Mouse (Mus musculus) limb, embryonic 11.5 days (tissue): ENCODE measurements around the gene Dus2. TPM values are rescaled to one million over a fixed set of nuclear protein-coding genes. Genes with fewer than 3 reads are reported as not detected.

Source experiments
- ATAC-seq: fragments of 200-750 bp; cut with Nextera tagmentation; 2 replicates; pipeline ENCODE4 v1.8.0; 2017; ENCODE audit warnings: low read depth; ENCODE audit not compliant: insufficient number of reproducible peaks, low FRiP score, low TSS enrichment
- DNase-seq: peaks from one replicate; pipeline ENCODE4 v3.0.0-alpha.2; 2015; ENCODE audit warnings: low spot score
- H3K27ac ChIP-seq: fragments of 300-500 bp; sonication (generic); replicated peaks from 2 replicates; pipeline ENCODE4 v1.5.1; 2014; ENCODE audit warnings: low read depth, mild to moderate bottlenecking, low read length
- H3K27me3 ChIP-seq: fragments of 300-500 bp; sonication (generic); 2 replicates; pipeline ENCODE4 v1.6.1; 2014; ENCODE audit warnings: mild to moderate bottlenecking, low read length, mixed read lengths; ENCODE audit not compliant: control insufficient read depth, insufficient read depth
- H3K36me3 ChIP-seq: fragments of 300-500 bp; sonication (generic); 2 replicates; pipeline ENCODE4 v1.6.1; 2014; ENCODE audit warnings: mild to moderate bottlenecking, low read length, moderate library complexity, mixed read lengths; ENCODE audit not compliant: control insufficient read depth, insufficient read depth
- H3K4me1 ChIP-seq: fragments of 300-500 bp; sonication (generic); 2 replicates; pipeline ENCODE4 v1.6.1; 2014; ENCODE audit warnings: low read length, mixed read lengths; ENCODE audit not compliant: control insufficient read depth, insufficient read depth
- H3K4me2 ChIP-seq: fragments of 300-500 bp; sonication (generic); 2 replicates; pipeline ENCODE4 v1.6.1; 2014; ENCODE audit warnings: low read depth, mild to moderate bottlenecking, moderate library complexity; ENCODE audit not compliant: severe bottlenecking
- H3K4me3 ChIP-seq: fragments of 300-500 bp; sonication (generic); 2 replicates; pipeline ENCODE4 v1.5.1; 2014; ENCODE audit warnings: low read depth, low read length
- H3K9ac ChIP-seq: fragments of 300-500 bp; sonication (generic); 2 replicates; pipeline ENCODE4 v1.6.1; 2014; ENCODE audit warnings: mild to moderate bottlenecking, low read length
- H3K9me3 ChIP-seq: fragments of 300-500 bp; sonication (generic); 2 replicates; pipeline ENCODE4 v1.6.1; 2016; ENCODE audit warnings: low read length; ENCODE audit not compliant: control insufficient read depth
- WGBS: fragments of 180-500 bp; shearing (Covaris S2); extraction: QIAGEN DNeasy Blood & Tissue Kit; methylation state at CpG from one replicate; pipeline ENCODE4 v1.1.7; 2014; 5-methylcytosine and 5-hydroxymethylcytosine counted together
- polyA plus RNA-seq: library from polyadenylated mRNA; unstranded; fragments of >200 nt; fragmentation: Nextera tagmentation; extraction: Ambion mirVana; gene quantifications from 2 replicates; pipeline ENCODE4 v1.2.1, GENCODE M21; 2014

Gene Dus2
- polyA plus RNA-seq, 1 experiment from 2014 or later: 18.8 TPM

GRCm38 (mm10) chr8:105959350-105959749, 31.8 kb upstream of the Dus2 start:
- Histone ChIP-seq H3K36me3 (peaks cover 6% of the 10 kb centered on the region; the same call in 1 of the 2 replicates), H3K4me2 (no peak overlapping the region), H3K27me3 (no peaks in the 10 kb centered on the region), H3K4me1 (peaks cover 2% of the 10 kb centered on the region), H3K4me3 (no peak overlapping the region), H3K9ac (no peak overlapping the region), H3K27ac (no peak overlapping the region), H3K9me3 (no peaks in the 10 kb centered on the region)
- DNase-seq (no peak), ATAC-seq (no peak)
- WGBS: 91% methylated on average over 7 of the region's 7 CpGs

DNA sequence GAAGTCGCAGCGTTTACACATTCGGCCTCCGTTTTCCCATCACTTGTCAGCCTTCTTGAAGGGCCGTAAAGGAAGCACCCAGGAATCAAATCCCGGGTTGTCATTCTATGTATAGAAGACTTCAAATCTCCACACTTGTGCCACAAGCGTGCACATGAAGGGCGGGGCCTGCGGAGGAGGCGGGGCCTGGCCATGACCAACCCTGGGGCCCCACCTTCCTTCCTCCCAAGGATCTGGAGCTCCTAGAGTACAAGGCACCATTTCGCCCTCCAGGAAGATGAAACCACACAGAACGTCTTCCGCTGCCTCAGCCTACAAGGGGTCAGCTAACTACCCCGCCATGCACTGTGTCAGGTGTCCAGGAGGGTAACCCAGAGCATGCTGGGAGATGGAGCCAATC, 30.0 kb upstream of the Dus2 start:
- ATAC-seq: no peak
- peaks cover 8% of the 10 kb centered on the region for H3K4me1 ChIP-seq

GRCm38 (mm10) chr8:105961536-105961935, 29.6 kb upstream of the Dus2 start:
- H3K27me3 ChIP-seq: no peaks in the 10 kb centered on the region
- WGBS: 87% methylated on average over 10 of the region's 10 CpGs
- H3K27ac ChIP-seq: no peak overlapping the region
- no peak overlapping the region for H3K4me2 ChIP-seq
- ATAC-seq (no peak), DNase-seq (no peak)
- H3K4me1 ChIP-seq: peaks cover 8% of the 10 kb centered on the region
- H3K36me3 ChIP-seq: peaks cover 2% of the 10 kb centered on the region; the same call in 1 of the 2 replicates
- H3K4me3 ChIP-seq: no peak overlapping the region
- no peak overlapping the region for H3K9ac ChIP-seq
- no peaks in the 10 kb centered on the region for H3K9me3 ChIP-seq

More for the DNA sequence above, 30.0 kb upstream of the Dus2 start:
- Histone ChIP-seq H3K36me3 (peaks cover 2% of the 10 kb centered on the region; the same call in 1 of the 2 replicates), H3K27ac (no peak overlapping the region), H3K27me3 (no peaks in the 10 kb centered on the region), H3K4me2 (no peak overlapping the region), H3K4me3 (no peak overlapping the region), H3K9me3 (no peaks in the 10 kb centered on the region), H3K9ac (no peak overlapping the region)
- DNase-seq: no peak
- 75% methylated on average over 14 of the region's 14 CpGs for WGBS

DNA sequence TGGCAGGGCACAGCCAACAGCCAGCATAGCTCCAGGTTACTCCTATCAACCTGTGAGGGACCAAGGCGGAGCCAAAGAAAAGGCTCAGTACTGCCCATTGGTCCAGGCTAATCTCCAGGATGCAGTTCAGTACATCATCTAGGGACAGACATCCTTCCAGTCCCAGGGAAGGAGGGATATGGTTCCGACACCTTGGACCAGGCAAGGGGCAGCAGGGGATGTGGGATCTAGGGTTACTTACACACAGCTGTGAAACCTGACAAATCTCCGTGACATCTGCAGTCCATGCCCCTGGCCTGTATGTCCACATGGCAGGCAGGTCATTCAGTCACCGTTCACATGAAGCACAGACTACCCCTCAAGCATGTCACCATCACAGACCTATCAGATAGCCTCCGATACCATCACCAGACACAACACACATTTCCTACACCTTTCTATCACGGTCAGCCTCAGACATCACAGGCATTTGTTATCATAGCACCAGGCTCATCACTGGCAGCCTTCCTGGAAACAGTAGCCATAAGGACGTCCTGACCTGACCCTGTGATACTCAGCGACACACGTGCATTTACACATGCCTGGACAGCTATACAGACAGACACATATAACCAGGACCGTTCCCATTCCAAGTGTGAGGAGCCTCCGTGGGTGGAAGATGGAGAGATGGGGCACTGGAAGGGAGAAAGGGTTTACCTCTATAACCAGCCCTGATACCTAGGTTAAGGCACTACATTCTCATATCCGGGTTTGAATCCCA, 26.5 kb upstream of the Dus2 start:
- no peak overlapping the region; the same call in 1 of the 2 replicates for H3K9ac ChIP-seq
- peaks cover 16% of the 10 kb centered on the region for H3K4me1 ChIP-seq
- H3K9me3 ChIP-seq: no peaks in the 10 kb centered on the region
- DNase-seq: no peak
- no peaks in the 10 kb centered on the region for H3K27me3 ChIP-seq
- no peak overlapping the region for H3K27ac ChIP-seq
- H3K4me2 ChIP-seq: peak overlapping the region; percentile 81
- H3K36me3 ChIP-seq: no peaks in the 10 kb centered on the region
- peak overlapping the region; percentile 81 for H3K4me3 ChIP-seq
- ATAC-seq: no peak; the same call in 1 of the 2 replicates
- WGBS: 61% methylated on average over 12 of the region's 12 CpGs

GRCm38 (mm10) chr8:105965266-105965904, 25.8 kb upstream of the Dus2 start:
- Histone ChIP-seq H3K27ac (peak overlapping the region; percentile 59; the same call in 1 of the 2 replicates), H3K4me3 (peak overlapping the region; percentile 81), H3K4me1 (peaks cover 16% of the 10 kb centered on the region), H3K9ac (peak overlapping the region; percentile 80), H3K36me3 (no peaks in the 10 kb centered on the region), H3K4me2 (peak overlapping the region; percentile 81), H3K9me3 (no peaks in the 10 kb centered on the region), H3K27me3 (no peaks in the 10 kb centered on the region)
- DNase-seq (peak; percentile 74), ATAC-seq (peak; percentile 37)
- WGBS: 2% methylated on average over 40 of the region's 40 CpGs

GRCm38 (mm10) chr8:105965905-105966341, 25.2 kb upstream of the Dus2 start, which contains the start of gene Slc12a4:
Slc12a4 (minus strand) TSS chr8:105966097.
- Histone ChIP-seq H3K4me3 (peak within 1 kb of the TSS; percentile 81), H3K9ac (peak within 1 kb of the TSS; percentile 80), H3K36me3 (no peaks in the 10 kb centered on the region), H3K4me2 (peak within 1 kb of the TSS; percentile 81), H3K9me3 (no peaks in the 10 kb centered on the region), H3K27me3 (no peaks in the 10 kb centered on the region), H3K27ac (peak within 1 kb of the TSS; percentile 59; the same call in 1 of the 2 replicates), H3K4me1 (peaks cover 16% of the 10 kb centered on the region)
- DNase-seq: peak; percentile 87
- peak; percentile 82 for ATAC-seq
- under 1% methylated on average over 47 of the region's 47 CpGs for WGBS

GRCm38 (mm10) chr8:105966692-105967311, 24.3 kb upstream of the Dus2 start:
- no peak for ATAC-seq
- WGBS: 4% methylated on average over 19 of the region's 19 CpGs

GRCm38 (mm10) chr8:105969367-105969766, 21.8 kb upstream of the Dus2 start:
- ATAC-seq: no peak
- DNase-seq: no peak
- no peak overlapping the region for H3K9ac ChIP-seq
- no peak overlapping the region for H3K4me3 ChIP-seq
- H3K36me3 ChIP-seq: no peaks in the 10 kb centered on the region
- no peak overlapping the region for H3K27ac ChIP-seq
- H3K4me1 ChIP-seq: peaks cover 13% of the 10 kb centered on the region
- no peak overlapping the region for H3K4me2 ChIP-seq
- 71% methylated on average over 1 of the region's 1 CpGs for WGBS
- H3K27me3 ChIP-seq: no peaks in the 10 kb centered on the region
- no peaks in the 10 kb centered on the region for H3K9me3 ChIP-seq

More at GRCm38 (mm10) chr8:105966692-105967311, 24.3 kb upstream of the Dus2 start:
- Histone ChIP-seq H3K36me3 (no peaks in the 10 kb centered on the region), H3K4me3 (no peak overlapping the region; the same call in 1 of the 2 replicates), H3K9ac (no peak overlapping the region), H3K4me2 (peak overlapping the region; percentile 37), H3K9me3 (no peaks in the 10 kb centered on the region), H3K27me3 (no peaks in the 10 kb centered on the region), H3K4me1 (peaks cover 16% of the 10 kb centered on the region), H3K27ac (no peak overlapping the region)
- peak; percentile 76 for DNase-seq
